In genomic region chr7:97780222-97780621, GRCm38 (mm10) we compare ENCODE assay signal across 16 mouse cellular contexts.
"Had no signal": no experiment of that assay in that cellular context is flagged by ENCODE, and none has a peak within 500 bp of the region (broad histone marks: within the 10 kb centered on the region; RNA-seq: fewer than 3 reads in every experiment).

No protein-coding gene starts in this region.

- H3K27ac ChIP-seq: macrophage; midbrain, embryonic 13.5 days; midbrain, embryonic 15.5 days; neural tube, embryonic 12.5 days had no signal

- H3K9me3 ChIP-seq: midbrain, embryonic 13.5 days; midbrain, embryonic 15.5 days had no signal

- H3K36me3 ChIP-seq: midbrain, embryonic 13.5 days; midbrain, embryonic 15.5 days; neural tube, embryonic 12.5 days had no signal

- H3K4me3 ChIP-seq: megakaryocyte, embryonic 14.5 days; midbrain, embryonic 13.5 days; midbrain, embryonic 15.5 days; neural tube, embryonic 12.5 days had no signal

- H3K9ac ChIP-seq: lung, embryonic 14.5 days; midbrain, embryonic 13.5 days; midbrain, embryonic 15.5 days; neural tube, embryonic 12.5 days had no signal

- ATAC-seq: midbrain, embryonic 13.5 days; midbrain, embryonic 15.5 days had no signal

- H3K27me3 ChIP-seq: midbrain, embryonic 13.5 days; midbrain, embryonic 15.5 days; neural tube, embryonic 12.5 days had no signal

- H3K4me2 ChIP-seq: lung, embryonic 14.5 days; midbrain, embryonic 11.5 days; midbrain, embryonic 13.5 days; midbrain, embryonic 15.5 days; neural tube, embryonic 12.5 days had no signal

- DNase-seq: lung, adult 18-20 months; lung, embryonic 14.5 days; lung, postnatal 14 days; lung, postnatal 36 days; right cerebral cortex, adult 18-20 months; right cerebral cortex, postnatal 25 days; spleen, adult 18-20 months; thymus, adult 18-20 months; thymus, postnatal 14 days; thymus, postnatal 36 days had no signal

- H3K4me1 ChIP-seq: midbrain, embryonic 15.5 days; neural tube, embryonic 12.5 days had no signal
